Mouse (Mus musculus) ES-E14 (cell line): ENCODE data around the gene Gpam.

Experiments used
- CHD2 ChIP-seq: IDR thresholded peaks from 2 replicates; pipeline ENCODE4 v1.6.1; 2014; ENCODE audit warnings: mild to moderate bottlenecking, low read depth, low read length, inconsistent platforms
- HCFC1 ChIP-seq: IDR thresholded peaks from 2 replicates; pipeline ENCODE4 v1.6.1; 2012; ENCODE audit warnings: low read length, inconsistent platforms, borderline replicate concordance; ENCODE audit not compliant: insufficient read depth
- MAFK ChIP-seq: IDR thresholded peaks from 2 replicates; pipeline ENCODE4 v1.6.1; 2014; ENCODE audit warnings: mild to moderate bottlenecking, low read depth, low read length, inconsistent platforms; ENCODE audit not compliant: insufficient read depth
- ZC3H11A ChIP-seq: IDR thresholded peaks from 2 replicates; pipeline ENCODE4 v1.6.1; 2012; ENCODE audit warnings: low read depth, mild to moderate bottlenecking, inconsistent platforms, low read length, borderline replicate concordance
- ZNF384 ChIP-seq: IDR thresholded peaks from 2 replicates; pipeline ENCODE4 v1.6.1; 2012; ENCODE audit warnings: low read depth, low read length, inconsistent platforms

DNA sequence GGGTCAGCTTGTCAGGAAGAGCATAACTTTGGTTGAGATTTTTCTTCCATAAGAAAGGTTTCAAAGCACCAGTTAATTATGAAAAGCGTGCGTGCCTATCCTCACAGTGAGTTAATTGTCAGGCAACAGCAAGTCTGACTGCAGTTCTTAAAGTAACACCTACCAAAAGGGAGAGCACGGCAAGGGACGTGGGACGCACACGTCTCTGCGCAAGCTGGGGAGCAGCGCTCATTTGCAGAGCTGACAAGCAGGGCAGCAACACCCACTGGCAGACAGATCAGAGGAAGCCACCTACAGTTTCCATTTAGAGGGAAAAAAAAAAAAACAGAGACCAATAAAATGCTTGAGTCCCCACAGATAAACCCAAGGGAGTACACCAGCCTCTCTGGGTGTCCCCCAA, 58.0 kb downstream of the Gpam start:
- TF ChIP-seq CHD2 (no peak), ZC3H11A (no peak), MAFK (no peak), ZNF384 (no peak), HCFC1 (no peak)
